Mouse (Mus musculus): Measurements from ENCODE around the gene Cyp2w1. TPM values are rescaled to one million over a fixed set of nuclear protein-coding genes. Genes with fewer than 3 reads are reported as not detected.
A peak's percentile ranks its signal among the peaks of the same experiment; 100 is the strongest.

Cyp2w1 gene
- polyA plus RNA-seq, 1 experiment from 2014 or later = not detected

- H3K9ac ChIP-seq (ENCODE audit: low read length) = peak overlapping the region; percentile 94
- peak overlapping the region in 1 of 2 experiments; percentile 79; a peak in 2 of 4 replicates for H3K27ac ChIP-seq (replicated peaks in 1 of 2; ENCODE audit: control insufficient read depth in 1 of 2, insufficient read depth in 1 of 2, low read depth in 2 of 2, low read length in 2 of 2)
- peak overlapping the region; percentile 97 for H3K4me2 ChIP-seq (ENCODE audit: low read length)
- peak; percentile 44; the same call in 1 of the 2 replicates for ATAC-seq (ENCODE audit: insufficient number of reproducible peaks, insufficient read depth, low FRiP score, low read depth)
- 0 out of 2 replicates have a peak, but pooled peaks cover 12% of the 10 kb centered on the region for H3K27me3 ChIP-seq (ENCODE audit: control insufficient read depth, insufficient read depth, low read length)
- WGBS = 7% methylated on average over 12 of the region's 12 CpGs
- H3K9me3 ChIP-seq (ENCODE audit: control insufficient read depth, low read length) = no peaks in the 10 kb centered on the region
- H3K36me3 ChIP-seq (ENCODE audit: control insufficient read depth, insufficient read depth, low read length) = peaks cover 37% of the 10 kb centered on the region
- peaks cover 9 to 15% of the 10 kb centered on the region in 2 experiments for H3K4me1 ChIP-seq (ENCODE audit: control insufficient read depth in 2 of 2, insufficient read depth in 2 of 2, low read length in 2 of 2)
- H3K4me3 ChIP-seq (ENCODE audit: control insufficient read depth in 1 of 2, insufficient read depth in 1 of 2, low read depth in 1 of 2, low read length in 2 of 2) = peak overlapping the region; percentile 84 to 85
Observed at GRCm38 (mm10) chr5:139344021-139344686, 8.3 kb upstream of the Cyp2w1 start.

- ATAC-seq (ENCODE audit: insufficient number of reproducible peaks, insufficient read depth, low FRiP score, low read depth) = peak; percentile 91
- Histone ChIP-seq H3K4me1 (ENCODE audit: control insufficient read depth in 2 of 2, insufficient read depth in 2 of 2, low read length in 2 of 2) (peaks cover 9 to 14% of the 10 kb centered on the region in 2 experiments), H3K36me3 (ENCODE audit: control insufficient read depth, insufficient read depth, low read length) (peaks cover 30% of the 10 kb centered on the region), H3K27ac (replicated peaks in 1 of 2; ENCODE audit: control insufficient read depth in 1 of 2, insufficient read depth in 1 of 2, low read depth in 2 of 2, low read length in 2 of 2) (peak overlapping the region; percentile 58 to 79), H3K27me3 (ENCODE audit: control insufficient read depth, insufficient read depth, low read length) (0 out of 2 replicates have a peak, but pooled peaks cover 12% of the 10 kb centered on the region), H3K4me2 (ENCODE audit: low read length) (peak overlapping the region; percentile 97), H3K9ac (ENCODE audit: low read length) (peak overlapping the region; percentile 94), H3K9me3 (ENCODE audit: control insufficient read depth, low read length) (no peaks in the 10 kb centered on the region), H3K4me3 (ENCODE audit: control insufficient read depth in 1 of 2, insufficient read depth in 1 of 2, low read depth in 1 of 2, low read length in 2 of 2) (peak overlapping the region; percentile 84 to 85)
- WGBS = under 1% methylated on average over 33 of the region's 33 CpGs
Observed at GRCm38 (mm10) chr5:139344687-139345363, 7.6 kb upstream of the Cyp2w1 start.

- WGBS = 9% methylated on average over 5 of the region's 5 CpGs
- Histone ChIP-seq H3K9me3 (ENCODE audit: control insufficient read depth, low read length) (no peaks in the 10 kb centered on the region), H3K4me1 (ENCODE audit: control insufficient read depth in 2 of 2, insufficient read depth in 2 of 2, low read length in 2 of 2) (peaks cover 9 to 14% of the 10 kb centered on the region in 2 experiments), H3K27me3 (ENCODE audit: control insufficient read depth, insufficient read depth, low read length) (0 out of 2 replicates have a peak, but pooled peaks cover 12% of the 10 kb centered on the region), H3K36me3 (ENCODE audit: control insufficient read depth, insufficient read depth, low read length) (peaks cover 25% of the 10 kb centered on the region), H3K9ac (ENCODE audit: low read length) (peak overlapping the region; percentile 18; the same call in 1 of the 2 replicates), H3K4me3 (ENCODE audit: control insufficient read depth in 1 of 2, insufficient read depth in 1 of 2, low read depth in 1 of 2, low read length in 2 of 2) (peak overlapping the region; percentile 37 to 85), H3K4me2 (ENCODE audit: low read length) (peak overlapping the region; percentile 97), H3K27ac (replicated peaks in 1 of 2; ENCODE audit: control insufficient read depth in 1 of 2, insufficient read depth in 1 of 2, low read depth in 2 of 2, low read length in 2 of 2) (no peak overlapping the region)
- ATAC-seq (ENCODE audit: insufficient number of reproducible peaks, insufficient read depth, low FRiP score, low read depth) = no peak
Observed at GRCm38 (mm10) chr5:139345364-139345714, 7.1 kb upstream of the Cyp2w1 start.

GRCm38 (mm10) chr5:139347225-139347624 is 5.2 kb upstream of the Cyp2w1 start:
- Histone ChIP-seq H3K9me3 (ENCODE audit: control insufficient read depth, low read length) (no peaks in the 10 kb centered on the region), H3K27ac (replicated peaks in 1 of 2; ENCODE audit: control insufficient read depth in 1 of 2, insufficient read depth in 1 of 2, low read depth in 2 of 2, low read length in 2 of 2) (no peak overlapping the region), H3K36me3 (ENCODE audit: control insufficient read depth, insufficient read depth, low read length) (peaks cover 10% of the 10 kb centered on the region), H3K9ac (ENCODE audit: low read length) (no peak overlapping the region), H3K4me2 (ENCODE audit: low read length) (no peak overlapping the region), H3K27me3 (ENCODE audit: control insufficient read depth, insufficient read depth, low read length) (peaks cover 19% of the 10 kb centered on the region), H3K4me1 (ENCODE audit: control insufficient read depth in 2 of 2, insufficient read depth in 2 of 2, low read length in 2 of 2) (peaks cover 16 to 20% of the 10 kb centered on the region in 2 experiments), H3K4me3 (ENCODE audit: control insufficient read depth in 1 of 2, insufficient read depth in 1 of 2, low read depth in 1 of 2, low read length in 2 of 2) (no peak overlapping the region)
- no peak for ATAC-seq (ENCODE audit: insufficient number of reproducible peaks, insufficient read depth, low FRiP score, low read depth)
- WGBS = 54% methylated on average over 1 of the region's 1 CpGs

GRCm38 (mm10) chr5:139349713-139350112 is 2.7 kb upstream of the Cyp2w1 start:
- Histone ChIP-seq H3K9ac (ENCODE audit: low read length) (no peak overlapping the region), H3K36me3 (ENCODE audit: control insufficient read depth, insufficient read depth, low read length) (no peaks in the 10 kb centered on the region), H3K4me2 (ENCODE audit: low read length) (no peak overlapping the region), H3K27ac (replicated peaks in 1 of 2; ENCODE audit: control insufficient read depth in 1 of 2, insufficient read depth in 1 of 2, low read depth in 2 of 2, low read length in 2 of 2) (no peak overlapping the region), H3K4me3 (ENCODE audit: control insufficient read depth in 1 of 2, insufficient read depth in 1 of 2, low read depth in 1 of 2, low read length in 2 of 2) (no peak overlapping the region), H3K9me3 (ENCODE audit: control insufficient read depth, low read length) (no peaks in the 10 kb centered on the region), H3K4me1 (ENCODE audit: control insufficient read depth in 2 of 2, insufficient read depth in 2 of 2, low read length in 2 of 2) (peaks cover 6 to 10% of the 10 kb centered on the region in 2 experiments), H3K27me3 (ENCODE audit: control insufficient read depth, insufficient read depth, low read length) (peaks cover 31% of the 10 kb centered on the region)
- ATAC-seq (ENCODE audit: insufficient number of reproducible peaks, insufficient read depth, low FRiP score, low read depth) = no peak
- WGBS = 55% methylated on average over 6 of the region's 6 CpGs

- no peak for ATAC-seq (ENCODE audit: insufficient number of reproducible peaks, insufficient read depth, low FRiP score, low read depth)
- H3K27ac ChIP-seq (replicated peaks in 1 of 2; ENCODE audit: control insufficient read depth in 1 of 2, insufficient read depth in 1 of 2, low read depth in 2 of 2, low read length in 2 of 2) = no peak within 1 kb of the TSS
- H3K27me3 ChIP-seq (ENCODE audit: control insufficient read depth, insufficient read depth, low read length) = peaks cover 36% of the 10 kb centered on the region
- H3K4me3 ChIP-seq (ENCODE audit: control insufficient read depth in 1 of 2, insufficient read depth in 1 of 2, low read depth in 1 of 2, low read length in 2 of 2) = no peak within 1 kb of the TSS
- H3K4me2 ChIP-seq (ENCODE audit: low read length) = no peak within 1 kb of the TSS
- H3K4me1 ChIP-seq (ENCODE audit: control insufficient read depth in 2 of 2, insufficient read depth in 2 of 2, low read length in 2 of 2) = peaks cover 6 to 7% of the 10 kb centered on the region in 2 experiments
- H3K36me3 ChIP-seq (ENCODE audit: control insufficient read depth, insufficient read depth, low read length) = no peaks in the 10 kb centered on the region
- H3K9ac ChIP-seq (ENCODE audit: low read length) = 0 out of 2 replicates have a peak within 1 kb of the TSS, but pooled peaks have one; percentile 7
- H3K9me3 ChIP-seq (ENCODE audit: control insufficient read depth, low read length) = no peaks in the 10 kb centered on the region
- WGBS = 47% methylated on average over 5 of the region's 5 CpGs
Observed at GRCm38 (mm10) chr5:139351134-139351533, 1.3 kb upstream of the Cyp2w1 start, which contains the start of gene Cox19. Gene Cox19 (minus strand): TSS chr5:139351418.

GRCm38 (mm10) chr5:139351628-139352027 is 789 bp upstream of the Cyp2w1 start:
- Histone ChIP-seq H3K27ac (replicated peaks in 1 of 2; ENCODE audit: control insufficient read depth in 1 of 2, insufficient read depth in 1 of 2, low read depth in 2 of 2, low read length in 2 of 2) (no peak overlapping the region), H3K27me3 (ENCODE audit: control insufficient read depth, insufficient read depth, low read length) (peaks cover 35% of the 10 kb centered on the region), H3K36me3 (ENCODE audit: control insufficient read depth, insufficient read depth, low read length) (no peaks in the 10 kb centered on the region), H3K4me2 (ENCODE audit: low read length) (no peak overlapping the region), H3K9me3 (ENCODE audit: control insufficient read depth, low read length) (no peaks in the 10 kb centered on the region), H3K9ac (ENCODE audit: low read length) (0 out of 2 replicates have a peak overlapping the region, but pooled peaks have one; percentile 7), H3K4me1 (ENCODE audit: control insufficient read depth in 2 of 2, insufficient read depth in 2 of 2, low read length in 2 of 2) (peaks cover 6 to 7% of the 10 kb centered on the region in 2 experiments), H3K4me3 (ENCODE audit: control insufficient read depth in 1 of 2, insufficient read depth in 1 of 2, low read depth in 1 of 2, low read length in 2 of 2) (no peak overlapping the region)
- ATAC-seq (ENCODE audit: insufficient number of reproducible peaks, insufficient read depth, low FRiP score, low read depth) = no peak
- 28% methylated on average over 8 of the region's 8 CpGs for WGBS
